Mouse (Mus musculus): Measurements from ENCODE around the gene Gm5105.

- TF ChIP-seq CTCF (IDR thresholded peaks at IDR 0.05; ENCODE audit: borderline replicate concordance, extremely low read depth, insufficient read depth, insufficient read length) (no peak), POLR2A (IDR thresholded peaks at IDR 0.05; ENCODE audit: borderline replicate concordance, extremely low read depth, insufficient read depth, insufficient read length, poor library complexity, severe bottlenecking) (no peak)
These were observed 67.9 kb downstream of the Gm5105 start for GRCm38 (mm10) chr3:137999224-137999790.

Measured in brain, embryonic 14.5 days (tissue).